In genomic region chr14:55767519-55768414, GRCm38 (mm10) we compare ENCODE assay signal across 9 mouse cellular contexts. TPM values are rescaled to one million over a fixed set of nuclear protein-coding genes. Genes with fewer than 3 reads are reported as not detected.
DNase-seq lines count a peak whose midpoint lies in the region; ATAC-seq and TF ChIP-seq lines count a peak whose summit lies in the region.
"Had no signal": no experiment of that assay in that cellular context is flagged by ENCODE, and none has a peak within 500 bp of the region (broad histone marks: within the 10 kb centered on the region; RNA-seq: fewer than 3 reads in every experiment).

No protein-coding gene starts in this region.

- peak overlapping the region; percentile 52 for H3K9ac ChIP-seq in lung, embryonic 14.5 days

- H3K4me2 ChIP-seq in lung, embryonic 14.5 days, result peak overlapping the region; percentile 78

- H3K36me3 ChIP-seq in heart, embryonic 10.5 days, result peaks cover 13% of the 10 kb centered on the region; the same call in 1 of the 2 replicates
- no peaks in the 10 kb centered on the region for H3K36me3 ChIP-seq in kidney, adult 2 months (ENCODE audit: control insufficient read depth, insufficient read depth, low read length)
- H3K36me3 ChIP-seq in lung, embryonic 14.5 days (ENCODE audit: insufficient read depth), result no peaks in the 10 kb centered on the region

- peak overlapping the region; percentile 60 for H3K4me3 ChIP-seq in heart, embryonic 10.5 days
- H3K4me3 ChIP-seq in kidney, adult 2 months (ENCODE audit: insufficient read depth, low read depth, low read length), result peak overlapping the region; percentile 33; the same call in 1 of the 2 replicates
- H3K4me3 ChIP-seq in lung, embryonic 14.5 days (ENCODE audit: low read depth, low read length), result peak overlapping the region; percentile 33
- H3K4me3 ChIP-seq: myocyte had no signal

- DNase-seq in thymus, postnatal 14 days, result peak; percentile 19
- DNase-seq in thymus, postnatal 10 days (ENCODE audit: low spot score in 2 of 2), result no peak
- peak; percentile 73 to 80 for DNase-seq in cerebellum, postnatal 36 days
- no peak for DNase-seq in heart, embryonic 10.5 days (ENCODE audit: low spot score)
- DNase-seq in kidney, adult 2 months, result peak; percentile 84
- peak; percentile 75 for DNase-seq in lung, embryonic 14.5 days
- no peak for DNase-seq in spleen, postnatal 36 days (ENCODE audit: low spot score in 2 of 2)

- WGBS in heart, embryonic 10.5 days, result 13% methylated on average over 52 of the region's 52 CpGs
- WGBS in kidney, adult 2 months, result 9% methylated on average over 52 of the region's 52 CpGs
- WGBS in lung, embryonic 14.5 days, result 11% methylated on average over 52 of the region's 52 CpGs

- peaks cover 42% of the 10 kb centered on the region for H3K4me1 ChIP-seq in heart, embryonic 10.5 days
- H3K4me1 ChIP-seq in kidney, adult 2 months (ENCODE audit: control insufficient read depth, insufficient read depth, low read length), result no peaks in the 10 kb centered on the region
- H3K4me1 ChIP-seq in lung, embryonic 14.5 days (ENCODE audit: insufficient read depth), result 0 out of 2 replicates have a peak, but pooled peaks cover 5% of the 10 kb centered on the region

- H3K9me3 ChIP-seq in heart, embryonic 10.5 days, result no peaks in the 10 kb centered on the region
- H3K9me3 ChIP-seq in lung, embryonic 14.5 days (ENCODE audit: low read depth, low read length), result no peaks in the 10 kb centered on the region

- TF ChIP-seq POLR2A in kidney, adult 2 months (IDR thresholded peaks at IDR 0.05; ENCODE audit: low read depth, low read length), result no peak

- peak overlapping the region; percentile 77 for H3K27ac ChIP-seq in heart, embryonic 10.5 days
- no peak overlapping the region for H3K27ac ChIP-seq in kidney, adult 2 months (ENCODE audit: insufficient read depth, low read depth, low read length)
- no peak overlapping the region for H3K27ac ChIP-seq in lung, embryonic 14.5 days (ENCODE audit: low read depth)

- H3K27me3 ChIP-seq in heart, embryonic 10.5 days (ENCODE audit: insufficient read depth, poor library complexity, severe bottlenecking), result peaks cover 74% of the 10 kb centered on the region
- no peaks in the 10 kb centered on the region for H3K27me3 ChIP-seq in kidney, adult 2 months (replicated peaks; ENCODE audit: control insufficient read depth, insufficient read depth, low read length)
- H3K27me3 ChIP-seq in lung, embryonic 14.5 days (ENCODE audit: insufficient read depth, low read length), result peaks cover 24% of the 10 kb centered on the region; the same call in 1 of the 2 replicates

- ATAC-seq in lung, embryonic 14.5 days (ENCODE audit: insufficient read depth), result peak; percentile 72
- peak; percentile 53 for ATAC-seq in neutrophil, adult 5-6 weeks (ENCODE audit: extremely low read depth, insufficient number of reproducible peaks, low FRiP score, poor library complexity, severe bottlenecking)

- TF ChIP-seq CTCF in kidney, adult 2 months (conservative IDR thresholded peaks at IDR 0.05; ENCODE audit: insufficient read depth, insufficient read length, low read depth, low read length), result peak; percentile 58
- TF ChIP-seq CTCF in lung, embryonic 14.5 days (IDR thresholded peaks at IDR 0.05; ENCODE audit: low read depth), result peak; percentile 70

RNA-seq across cellular contexts. Expression of gene Ltb4r1, which starts 2.0 kb away (rescaled TPM):
- 0.53 and 0.79 TPM in 2 replicates for polyA plus RNA-seq in heart, embryonic 10.5 days (2016; fragmentation: Nextera tagmentation; extraction: Ambion mirVana)
- 0.75 and 1.1 TPM in 2 replicates for polyA plus RNA-seq in kidney, adult 2 months (2012; rRNA removed)
- polyA plus RNA-seq in lung, embryonic 14.5 days (2014; fragmentation: Nextera tagmentation; extraction: Ambion mirVana), result 0.31 and 0.64 TPM in 2 replicates
- 12.9 and 14.6 TPM in 2 replicates for total RNA-seq in neutrophil, adult 5-6 weeks (2017)

RNA-seq across cellular contexts. Expression of gene Ltb4r2, which starts 6.5 kb away (rescaled TPM):
- polyA plus RNA-seq in heart, embryonic 10.5 days (2016; fragmentation: Nextera tagmentation; extraction: Ambion mirVana), result 0.44 and 1.1 TPM in 2 replicates
- 0.56 and 0.76 TPM in 2 replicates for polyA plus RNA-seq in kidney, adult 2 months (2012; rRNA removed)
- 0.19 and 0.70 TPM in 2 replicates for polyA plus RNA-seq in lung, embryonic 14.5 days (2014; fragmentation: Nextera tagmentation; extraction: Ambion mirVana)
- total RNA-seq in neutrophil, adult 5-6 weeks (2017), result 0.25 and 0.81 TPM in 2 replicates

RNA-seq across cellular contexts. Expression of gene Cideb, which starts 9.5 kb away (rescaled TPM):
- polyA plus RNA-seq in heart, embryonic 10.5 days (2016; fragmentation: Nextera tagmentation; extraction: Ambion mirVana), result 1.4 and 2.0 TPM in 2 replicates
- polyA plus RNA-seq in kidney, adult 2 months (2012; rRNA removed), result 485 and 513 TPM in 2 replicates
- polyA plus RNA-seq in lung, embryonic 14.5 days (2014; fragmentation: Nextera tagmentation; extraction: Ambion mirVana), result 0.36 and 0.38 TPM in 2 replicates
- total RNA-seq in neutrophil, adult 5-6 weeks (2017), result 0.49 TPM in 1 of 2 replicates, not detected in the other

RNA-seq across cellular contexts. Expression of gene Adcy4, which starts 16.1 kb away (rescaled TPM):
- polyA plus RNA-seq in heart, embryonic 10.5 days (2016; fragmentation: Nextera tagmentation; extraction: Ambion mirVana), result 14.5 and 18.1 TPM in 2 replicates
- 16.8 and 16.9 TPM in 2 replicates for polyA plus RNA-seq in kidney, adult 2 months (2012; rRNA removed)
- 11.6 and 14.1 TPM in 2 replicates for polyA plus RNA-seq in lung, embryonic 14.5 days (2014; fragmentation: Nextera tagmentation; extraction: Ambion mirVana)
- total RNA-seq in neutrophil, adult 5-6 weeks (2017), result 0.49 TPM in 1 of 2 replicates, not detected in the other

RNA-seq across cellular contexts. Expression of gene Ripk3, which starts 20.9 kb away (rescaled TPM):
- 20.0 and 32.0 TPM in 2 replicates for polyA plus RNA-seq in heart, embryonic 10.5 days (2016; fragmentation: Nextera tagmentation; extraction: Ambion mirVana)
- polyA plus RNA-seq in kidney, adult 2 months (2012; rRNA removed), result 3.5 and 4.7 TPM in 2 replicates
- polyA plus RNA-seq in lung, embryonic 14.5 days (2014; fragmentation: Nextera tagmentation; extraction: Ambion mirVana), result 42.5 and 51.4 TPM in 2 replicates
- 17.3 and 30.9 TPM in 2 replicates for total RNA-seq in neutrophil, adult 5-6 weeks (2017)

Comparison
In these comparisons a context has a peak if more than half of its experiments do, and no peak if none do; other contexts are left out.
1. DNase-seq: peak in thymus, postnatal 14 days (single experiment), cerebellum, postnatal 36 days (2 of 2), kidney, adult 2 months (single experiment) and lung, embryonic 14.5 days (single experiment); none in thymus, postnatal 10 days (0 of 2), heart, embryonic 10.5 days (single experiment) and spleen, postnatal 36 days (0 of 2).
2. RNA of gene Cideb, which starts 9.5 kb away (polyA plus RNA-seq): 485 to 513 TPM in kidney, adult 2 months; 1.4 to 2.0 TPM in heart, embryonic 10.5 days and 0.36 to 0.38 TPM in lung, embryonic 14.5 days; every median in the first group is over 100 times any median in the second.
3. Peak in every context shown above with its lines, with median percentiles within 50 percentile points of each other: H3K4me3 ChIP-seq.